Mouse (Mus musculus) NIH3T3 (cell line): ENCODE measurements around the gene Immp1l.

ENCODE experiments used
- DNase-seq: peaks from one replicate; pipeline ENCODE4 v3.0.0-alpha.2; 2012; ENCODE audit warnings: low read depth

Gene Immp1l

DNA sequence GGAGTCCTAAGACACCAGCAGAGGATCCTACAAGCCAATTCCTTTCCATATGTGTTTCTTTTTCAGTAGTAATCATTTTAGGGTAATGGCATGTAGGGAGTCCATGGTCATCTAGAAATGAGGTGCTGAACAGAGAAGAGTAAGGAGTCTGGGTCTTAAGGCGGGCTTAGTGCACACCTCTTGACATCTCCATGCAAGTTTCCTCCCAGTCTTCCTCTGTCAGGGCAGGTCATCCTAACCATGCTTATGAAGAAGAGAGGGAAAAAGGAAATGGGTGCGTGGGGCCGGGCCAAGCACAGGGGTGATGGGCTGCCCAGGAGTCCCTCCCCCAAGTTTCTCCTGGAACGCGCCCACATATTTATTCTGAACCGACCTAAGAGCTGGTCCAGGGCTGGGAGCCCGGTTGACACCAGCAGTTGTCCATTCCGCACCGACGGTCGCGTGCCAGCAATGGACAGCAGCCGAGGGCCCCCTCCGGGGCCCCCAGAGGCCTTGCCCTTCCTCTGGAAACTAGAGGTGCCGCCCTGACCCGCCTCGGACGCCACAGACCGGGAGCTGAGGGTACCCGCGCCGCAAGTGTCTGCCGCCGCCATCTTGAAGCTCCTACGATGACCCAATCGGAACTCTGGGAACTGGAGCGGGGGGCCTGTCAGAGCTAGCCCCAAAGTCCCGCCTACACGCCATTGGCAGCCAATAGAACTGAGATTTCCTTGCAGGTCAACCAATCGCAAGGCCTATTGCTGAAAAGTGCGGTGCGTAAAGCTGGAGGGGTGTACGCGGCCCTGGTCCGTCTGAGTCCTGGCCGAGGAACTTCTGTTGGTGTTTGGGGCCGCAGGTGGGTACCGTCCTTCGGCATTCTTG, at the start of gene Immp1l, which contains the start of gene Elp4:
Gene Immp1l (plus strand): TSS at position 743 of the 861 bp plus-strand sequence.
Gene Elp4 (minus strand): TSS at position 669 of the 861 bp plus-strand sequence.
- DNase-seq: peak; percentile 98

GRCm38 (mm10) chr2:105854740-105855139, 49.7 kb upstream of the Immp1l start:
- DNase-seq: no peak

DNA sequence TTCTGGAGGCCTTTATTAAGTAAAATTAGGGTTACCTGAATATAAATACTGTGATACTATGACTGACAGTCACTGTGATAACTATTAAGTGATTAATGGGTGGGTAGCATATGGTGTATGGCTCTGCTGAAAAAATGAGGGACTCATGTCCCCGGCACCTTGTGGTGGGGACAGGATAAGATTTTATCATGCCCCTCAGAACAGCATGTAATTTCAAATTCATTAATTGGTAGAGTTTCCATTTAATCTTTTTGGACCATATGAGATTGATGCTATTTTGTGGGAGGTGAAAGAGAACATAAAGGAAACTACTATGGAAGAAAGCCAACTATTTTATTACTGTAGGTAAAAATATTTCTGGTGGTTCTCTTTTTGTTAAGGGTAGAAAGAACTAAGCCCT, 31.0 kb upstream of the Immp1l start:
- DNase-seq: no peak

- no peak for DNase-seq
These were observed 13.6 kb upstream of the Immp1l start for GRCm38 (mm10) chr2:105890816-105891215.

- no peak for DNase-seq
These were observed 314 bp downstream of the Immp1l start for GRCm38 (mm10) chr2:105904757-105905146.

- peak; percentile 50 for DNase-seq
These were observed 3.9 kb downstream of the Immp1l start for GRCm38 (mm10) chr2:105908351-105908750.

- DNase-seq: no peak
These were observed 6.2 kb downstream of the Immp1l start for GRCm38 (mm10) chr2:105910611-105911010.

GRCm38 (mm10) chr2:105913655-105914366, 9.4 kb downstream of the Immp1l start:
- no peak for DNase-seq

DNA sequence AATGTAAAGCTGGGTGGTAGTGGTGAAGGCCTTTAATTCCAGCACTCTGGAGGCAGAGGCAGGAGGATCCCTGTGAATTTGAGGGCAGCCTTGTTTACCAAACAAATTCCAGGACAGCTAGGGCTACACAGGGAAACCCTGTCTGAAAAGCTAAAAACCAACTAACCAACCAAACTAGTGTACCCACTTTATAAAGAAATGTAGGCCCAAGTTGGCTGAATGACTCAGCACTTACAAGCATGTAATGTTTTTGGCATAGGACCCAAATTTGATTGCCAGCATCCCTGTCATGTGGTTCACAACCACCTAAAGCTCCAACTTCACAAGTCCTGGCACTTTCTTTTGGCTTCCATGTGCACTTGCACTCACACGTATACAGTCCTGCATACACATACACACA, 12.2 kb downstream of the Immp1l start:
- peak; percentile 66 for DNase-seq

GRCm38 (mm10) chr2:105917623-105918346, 13.3 kb downstream of the Immp1l start:
- DNase-seq: no peak

DNA sequence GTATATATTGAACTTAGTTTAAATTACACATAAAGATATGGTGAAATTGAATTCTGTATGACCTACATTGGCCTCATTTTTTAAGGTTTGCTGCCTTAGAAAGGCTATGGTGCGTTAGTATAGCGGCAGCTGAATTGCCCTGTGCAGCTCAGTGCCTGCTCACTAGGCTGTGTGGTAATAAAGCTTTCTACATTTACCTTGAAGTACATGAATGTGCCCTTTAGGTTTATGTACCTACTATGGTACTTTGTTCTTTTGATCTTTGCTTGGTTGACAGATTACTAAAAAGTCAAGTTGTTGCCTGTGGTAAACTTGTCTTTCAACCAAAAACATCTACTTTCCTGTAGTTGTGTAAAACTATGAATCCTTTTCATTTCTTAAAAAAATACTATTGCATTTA, 45.7 kb downstream of the Immp1l start:
- no peak for DNase-seq

GRCm38 (mm10) chr2:105951350-105951940, 47.0 kb downstream of the Immp1l start:
- DNase-seq: no peak

GRCm38 (mm10) chr2:105953862-105954261, 49.4 kb downstream of the Immp1l start:
- DNase-seq: no peak

DNA sequence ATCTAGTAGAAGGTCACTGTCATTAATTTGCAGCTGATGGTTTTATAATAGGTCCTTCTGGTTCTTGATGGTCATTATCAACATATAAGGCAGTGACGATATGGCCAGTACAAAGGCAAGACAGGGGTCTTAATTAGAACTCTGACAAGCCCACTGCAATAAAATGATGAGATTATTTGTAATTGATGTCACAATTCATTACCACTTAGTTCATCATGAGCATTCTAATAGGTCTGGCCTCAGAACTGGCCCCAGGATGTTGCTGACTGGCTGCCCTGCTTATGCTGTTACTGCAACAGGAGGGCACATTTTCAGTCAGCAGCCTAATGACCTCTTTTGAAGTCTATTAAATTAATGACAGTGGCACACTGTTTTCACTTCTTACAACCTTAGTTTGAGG, 59.0 kb downstream of the Immp1l start:
- no peak for DNase-seq

- no peak for DNase-seq
These were observed 69.5 kb downstream of the Immp1l start for GRCm38 (mm10) chr2:105973941-105974340.

- DNase-seq: no peak
These were observed 73.6 kb downstream of the Immp1l start for GRCm38 (mm10) chr2:105978065-105978464.

DNA sequence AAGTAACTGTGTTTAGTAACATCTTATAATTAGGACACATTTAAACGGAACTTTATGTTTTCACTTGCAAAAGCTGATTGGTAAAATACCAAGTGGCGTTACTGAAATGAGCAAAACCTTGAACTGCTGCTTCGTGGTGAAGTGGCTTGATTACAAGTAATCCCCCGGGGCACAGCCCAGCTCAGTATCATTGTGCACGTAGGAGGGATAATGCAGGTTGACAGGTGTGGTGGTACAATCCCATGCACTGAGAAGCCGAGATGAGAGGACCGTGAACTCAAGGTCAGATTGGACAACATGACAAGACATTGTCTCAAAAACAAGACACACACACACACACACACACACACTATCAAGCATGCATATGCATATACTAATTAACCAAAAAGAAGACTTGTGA, 80.8 kb downstream of the Immp1l start:
- no peak for DNase-seq

- no peak for DNase-seq
These were observed 82.7 kb downstream of the Immp1l start for GRCm38 (mm10) chr2:105987131-105987530.

- no peak for DNase-seq
These were observed 83.6 kb downstream of the Immp1l start for GRCm38 (mm10) chr2:105987999-105988398.

GRCm38 (mm10) chr2:106002835-106003739, 98.6 kb downstream of the Immp1l start, which contains the start of gene Dnajc24:
Gene Dnajc24 (minus strand): TSS chr2:106003549.
- peak; percentile 95 for DNase-seq

DNA sequence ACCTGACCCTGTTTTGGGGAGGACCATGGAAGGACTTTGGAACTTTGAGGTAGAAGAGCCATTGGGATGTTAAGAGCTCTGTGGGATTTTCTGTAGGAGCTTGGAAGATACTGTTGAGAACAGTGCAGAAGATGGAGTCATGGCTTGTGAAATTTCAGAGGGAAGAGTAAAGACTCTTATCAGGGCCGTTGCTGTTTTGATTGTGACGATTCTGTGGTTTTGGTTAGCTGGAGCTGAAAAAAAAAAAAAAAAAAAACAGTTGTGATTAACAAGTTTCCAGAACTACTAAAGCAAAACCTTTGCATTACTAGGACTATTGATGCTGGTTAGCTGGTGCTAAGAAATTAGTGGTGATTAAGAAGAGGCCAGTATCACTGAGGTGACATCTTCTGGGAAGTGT, 104.0 kb downstream of the Immp1l start:
- no peak for DNase-seq
